Mouse (Mus musculus): Measurements from ENCODE around the gene Arhgef3. TPM values are rescaled to one million over a fixed set of nuclear protein-coding genes. Genes with fewer than 3 reads are reported as not detected.

Gene Arhgef3
- polyA plus RNA-seq, 1 experiment from 2014 or later: 26.6 TPM

- H3K36me3 ChIP-seq: peaks cover 53% of the 10 kb centered on the region
These were observed 33.0 kb upstream of the Arhgef3 start for GRCm38 (mm10) chr14:27081536-27082275.

GRCm38 (mm10) chr14:27085471-27085870 lies 29.2 kb upstream of the Arhgef3 start:
- Histone ChIP-seq H3K4me1 (replicated peaks) (peaks cover 10% of the 10 kb centered on the region), H3K4me2 (no peak overlapping the region), H3K9ac (replicated peaks) (no peak overlapping the region), H3K27ac (no peak overlapping the region), H3K27me3 (no peaks in the 10 kb centered on the region), H3K36me3 (peaks cover 73% of the 10 kb centered on the region), H3K4me3 (replicated peaks) (no peak overlapping the region), H3K9me3 (no peaks in the 10 kb centered on the region)
- 80% methylated on average over 5 of the region's 5 CpGs for WGBS
- no peak for ATAC-seq (ENCODE audit: insufficient number of reproducible peaks, insufficient read depth, low FRiP score, low TSS enrichment, low read depth)

More at GRCm38 (mm10) chr14:27081536-27082275, 33.0 kb upstream of the Arhgef3 start:
- no peak overlapping the region for H3K27ac ChIP-seq
- no peaks in the 10 kb centered on the region for H3K9me3 ChIP-seq
- no peak for ATAC-seq (ENCODE audit: insufficient number of reproducible peaks, insufficient read depth, low FRiP score, low TSS enrichment, low read depth)
- no peak overlapping the region for H3K4me2 ChIP-seq
- no peak overlapping the region for H3K9ac ChIP-seq (replicated peaks)
- H3K4me1 ChIP-seq (replicated peaks): peaks cover 16% of the 10 kb centered on the region
- H3K27me3 ChIP-seq: no peaks in the 10 kb centered on the region
- 65% methylated on average over 5 of the region's 5 CpGs for WGBS
- H3K4me3 ChIP-seq (replicated peaks): no peak overlapping the region

GRCm38 (mm10) chr14:27085999-27086398 lies 28.7 kb upstream of the Arhgef3 start:
- peaks cover 78% of the 10 kb centered on the region for H3K36me3 ChIP-seq
- 51% methylated on average over 4 of the region's 4 CpGs for WGBS
- no peak overlapping the region for H3K27ac ChIP-seq
- H3K4me2 ChIP-seq: no peak overlapping the region
- no peak overlapping the region for H3K9ac ChIP-seq (replicated peaks)
- H3K4me3 ChIP-seq (replicated peaks): no peak overlapping the region
- H3K9me3 ChIP-seq: no peaks in the 10 kb centered on the region
- no peaks in the 10 kb centered on the region for H3K27me3 ChIP-seq
- ATAC-seq (ENCODE audit: insufficient number of reproducible peaks, insufficient read depth, low FRiP score, low TSS enrichment, low read depth): no peak
- peaks cover 10% of the 10 kb centered on the region for H3K4me1 ChIP-seq (replicated peaks)

GRCm38 (mm10) chr14:27094247-27094646 lies 20.5 kb upstream of the Arhgef3 start:
- H3K4me1 ChIP-seq (replicated peaks): no peaks in the 10 kb centered on the region
- no peak overlapping the region for H3K4me3 ChIP-seq (replicated peaks)
- H3K9ac ChIP-seq (replicated peaks): no peak overlapping the region
- WGBS: 84% methylated on average over 5 of the region's 5 CpGs
- H3K27me3 ChIP-seq: no peaks in the 10 kb centered on the region
- peaks cover 89% of the 10 kb centered on the region for H3K36me3 ChIP-seq
- no peaks in the 10 kb centered on the region for H3K9me3 ChIP-seq
- no peak overlapping the region for H3K4me2 ChIP-seq
- ATAC-seq (ENCODE audit: insufficient number of reproducible peaks, insufficient read depth, low FRiP score, low TSS enrichment, low read depth): no peak
- H3K27ac ChIP-seq: no peak overlapping the region

- Histone ChIP-seq H3K27ac (0 out of 2 replicates have a peak overlapping the region, but pooled peaks have one; percentile 23), H3K9me3 (no peaks in the 10 kb centered on the region), H3K9ac (replicated peaks) (no peak overlapping the region), H3K27me3 (no peaks in the 10 kb centered on the region), H3K4me3 (replicated peaks) (no peak overlapping the region), H3K4me1 (replicated peaks) (0 out of 2 replicates have a peak, but pooled peaks cover 2% of the 10 kb centered on the region), H3K4me2 (no peak overlapping the region), H3K36me3 (peaks cover 89% of the 10 kb centered on the region)
- WGBS: 77% methylated on average over 9 of the region's 9 CpGs
- ATAC-seq (ENCODE audit: insufficient number of reproducible peaks, insufficient read depth, low FRiP score, low TSS enrichment, low read depth): no peak
These were observed 18.6 kb upstream of the Arhgef3 start for GRCm38 (mm10) chr14:27096133-27096532.

GRCm38 (mm10) chr14:27096779-27097178 lies 17.9 kb upstream of the Arhgef3 start:
- peaks cover 93% of the 10 kb centered on the region for H3K36me3 ChIP-seq

GRCm38 (mm10) chr14:27101735-27102134 lies 13.0 kb upstream of the Arhgef3 start:
- no peak for ATAC-seq (ENCODE audit: insufficient number of reproducible peaks, insufficient read depth, low FRiP score, low TSS enrichment, low read depth)
- H3K4me3 ChIP-seq (replicated peaks): no peak overlapping the region
- no peak overlapping the region for H3K4me2 ChIP-seq
- peaks cover 89% of the 10 kb centered on the region for H3K36me3 ChIP-seq
- H3K4me1 ChIP-seq (replicated peaks): peaks cover 20% of the 10 kb centered on the region; the same call in 1 of the 2 replicates
- WGBS: 58% methylated on average over 7 of the region's 7 CpGs
- H3K9ac ChIP-seq (replicated peaks): no peak overlapping the region
- peak overlapping the region; percentile 42; the same call in 1 of the 2 replicates for H3K27ac ChIP-seq
- H3K27me3 ChIP-seq: no peaks in the 10 kb centered on the region
- no peaks in the 10 kb centered on the region for H3K9me3 ChIP-seq

More at GRCm38 (mm10) chr14:27096779-27097178, 17.9 kb upstream of the Arhgef3 start:
- Histone ChIP-seq H3K9me3 (no peaks in the 10 kb centered on the region), H3K27me3 (no peaks in the 10 kb centered on the region), H3K4me2 (no peak overlapping the region), H3K4me1 (replicated peaks) (peaks cover 8% of the 10 kb centered on the region; the same call in 1 of the 2 replicates), H3K9ac (replicated peaks) (no peak overlapping the region), H3K27ac (0 out of 2 replicates have a peak overlapping the region, but pooled peaks have one; percentile 23), H3K4me3 (replicated peaks) (no peak overlapping the region)
- 27% methylated on average over 3 of the region's 3 CpGs for WGBS
- no peak for ATAC-seq (ENCODE audit: insufficient number of reproducible peaks, insufficient read depth, low FRiP score, low TSS enrichment, low read depth)

GRCm38 (mm10) chr14:27102720-27103119 lies 12.0 kb upstream of the Arhgef3 start:
- Histone ChIP-seq H3K4me2 (no peak overlapping the region), H3K27ac (peak overlapping the region; percentile 54; the same call in 1 of the 2 replicates), H3K4me1 (replicated peaks) (peaks cover 20% of the 10 kb centered on the region; the same call in 1 of the 2 replicates), H3K4me3 (replicated peaks) (no peak overlapping the region), H3K9me3 (no peaks in the 10 kb centered on the region), H3K27me3 (no peaks in the 10 kb centered on the region), H3K36me3 (peaks cover 94% of the 10 kb centered on the region), H3K9ac (replicated peaks) (no peak overlapping the region)
- ATAC-seq (ENCODE audit: insufficient number of reproducible peaks, insufficient read depth, low FRiP score, low TSS enrichment, low read depth): no peak
- 84% methylated on average over 6 of the region's 6 CpGs for WGBS

- H3K9me3 ChIP-seq: no peaks in the 10 kb centered on the region
- no peak overlapping the region for H3K4me3 ChIP-seq (replicated peaks)
- H3K4me2 ChIP-seq: no peak overlapping the region
- no peak for ATAC-seq (ENCODE audit: insufficient number of reproducible peaks, insufficient read depth, low FRiP score, low TSS enrichment, low read depth)
- H3K27ac ChIP-seq: peak overlapping the region; percentile 56; the same call in 1 of the 2 replicates
- peaks cover 23% of the 10 kb centered on the region; the same call in 1 of the 2 replicates for H3K4me1 ChIP-seq (replicated peaks)
- peaks cover 69% of the 10 kb centered on the region for H3K36me3 ChIP-seq
- no peaks in the 10 kb centered on the region for H3K27me3 ChIP-seq
- 71% methylated on average over 12 of the region's 12 CpGs for WGBS
- no peak overlapping the region for H3K9ac ChIP-seq (replicated peaks)
These were observed 8.8 kb upstream of the Arhgef3 start for GRCm38 (mm10) chr14:27105731-27106457.

- no peaks in the 10 kb centered on the region for H3K9me3 ChIP-seq
- H3K9ac ChIP-seq (replicated peaks): no peak overlapping the region
- no peak overlapping the region for H3K4me2 ChIP-seq
- 0 out of 2 replicates have a peak, but pooled peaks cover 6% of the 10 kb centered on the region for H3K4me1 ChIP-seq (replicated peaks)
- no peak for ATAC-seq (ENCODE audit: insufficient number of reproducible peaks, insufficient read depth, low FRiP score, low TSS enrichment, low read depth)
- H3K27me3 ChIP-seq: peaks cover 3% of the 10 kb centered on the region; the same call in 1 of the 2 replicates
- no peak overlapping the region for H3K27ac ChIP-seq
- peaks cover 41% of the 10 kb centered on the region for H3K36me3 ChIP-seq
- H3K4me3 ChIP-seq (replicated peaks): no peak overlapping the region
- 70% methylated on average over 6 of the region's 6 CpGs for WGBS
These were observed 5.8 kb upstream of the Arhgef3 start for GRCm38 (mm10) chr14:27108748-27109504.

Data from limb, embryonic 12.5 days (tissue).